Mouse (Mus musculus) myocyte (in vitro differentiated cells): ENCODE measurements around the gene Serpina3m. TPM values are rescaled to one million over a fixed set of nuclear protein-coding genes. Genes with fewer than 3 reads are reported as not detected.
"Not testable (repeated sequence)": the region's sequence is repeated elsewhere in the genome, so short reads cannot be mapped to it uniquely, and the experiment has no call there.

Experiments
- H3K27me3 ChIP-seq: one replicate; pipeline ENCODE4 v1.6.1; 2011; ENCODE audit not compliant: control insufficient read depth, insufficient read depth, insufficient read length
- H3K36me3 ChIP-seq: one replicate; pipeline ENCODE4 v1.6.1; 2011; ENCODE audit not compliant: control insufficient read depth, insufficient read depth
- H3K4me2 ChIP-seq: one replicate; pipeline ENCODE4 v1.6.1; 2011; ENCODE audit warnings: low read depth, control low read depth
- H3K4me3 ChIP-seq: one replicate; pipeline ENCODE4 v1.5.1; 2011; ENCODE audit warnings: mild to moderate bottlenecking, control low read depth, moderate library complexity
- H3K79me2 ChIP-seq: one replicate; pipeline ENCODE4 v1.6.1; 2011; ENCODE audit not compliant: control insufficient read depth, insufficient read depth
- H3ac ChIP-seq: one replicate; pipeline ENCODE4 v1.6.1; 2011; ENCODE audit not compliant: control insufficient read depth, insufficient read length
- CEBPB ChIP-seq: IDR thresholded peaks from 2 replicates; pipeline ENCODE4 v1.6.1; 2011; ENCODE audit warnings: mild to moderate bottlenecking, moderate library complexity; ENCODE audit not compliant: poor library complexity, insufficient read depth, severe bottlenecking
- E2F4 ChIP-seq: IDR thresholded peaks from one replicate; pipeline ENCODE4 v1.6.1; 2011; ENCODE audit warnings: mild to moderate bottlenecking, control low read depth, moderate library complexity; ENCODE audit not compliant: insufficient read depth
- MAX ChIP-seq: IDR thresholded peaks from one replicate; pipeline ENCODE4 v1.6.1; 2011; ENCODE audit warnings: low read depth, mild to moderate bottlenecking, control low read depth
- MYOD1 ChIP-seq, 3 experiments: IDR thresholded peaks; one replicate each; pipeline ENCODE4 v1.6.1; 2011; ENCODE audit warnings: control low read depth in 2 of 3, low read depth in 2 of 3, mild to moderate bottlenecking in 2 of 3, moderate library complexity in 1 of 3; ENCODE audit not compliant: insufficient read length in 2 of 3, control insufficient read depth in 1 of 3
- MYOG ChIP-seq, 3 experiments: IDR thresholded peaks; one replicate each; pipeline ENCODE4 v1.6.1; 2011; ENCODE audit warnings: control low read depth in 2 of 3, low read depth in 2 of 3, mild to moderate bottlenecking in 2 of 3; ENCODE audit not compliant: insufficient read length in 2 of 3, control insufficient read depth in 1 of 3, insufficient read depth in 1 of 3
- POLR2A ChIP-seq: IDR thresholded peaks from one replicate; pipeline ENCODE4 v1.6.1; 2011; ENCODE audit warnings: low read depth, mild to moderate bottlenecking, control low read depth, moderate library complexity; ENCODE audit not compliant: insufficient read length
- POLR2AphosphoS2 ChIP-seq: IDR thresholded peaks from one replicate; pipeline ENCODE4 v1.6.1; 2011; ENCODE audit warnings: low read depth, control low read depth; ENCODE audit not compliant: insufficient read length
- REST ChIP-seq: IDR thresholded peaks from one replicate; pipeline ENCODE4 v1.6.1; 2011; ENCODE audit warnings: mild to moderate bottlenecking, control low read depth, moderate library complexity; ENCODE audit not compliant: insufficient read depth, insufficient read length
- SRF ChIP-seq: IDR thresholded peaks from one replicate; pipeline ENCODE4 v1.6.1; 2011; ENCODE audit warnings: low read depth; ENCODE audit not compliant: control insufficient read depth, insufficient read length
- TCF12 ChIP-seq: IDR thresholded peaks from one replicate; pipeline ENCODE4 v1.6.1; 2011; ENCODE audit warnings: mild to moderate bottlenecking, control low read depth; ENCODE audit not compliant: poor library complexity, insufficient read depth, severe bottlenecking
- TCF3 ChIP-seq: IDR thresholded peaks from one replicate; pipeline ENCODE4 v1.6.1; 2011; ENCODE audit warnings: low read depth, control low read depth; ENCODE audit not compliant: insufficient read length
- USF1 ChIP-seq: IDR thresholded peaks from one replicate; pipeline ENCODE4 v1.6.1; 2011; ENCODE audit warnings: low read depth, mild to moderate bottlenecking, control low read depth, moderate library complexity
- polyA plus RNA-seq: library from polyadenylated mRNA; unstranded; fragments of >200 nt; fragmentation: generic; extraction: Trizol; gene quantifications from one replicate; pipeline ENCODE4 v1.2.1, GENCODE M21; 2012; ENCODE audit warnings: missing spikeins

Gene Serpina3m
- polyA plus RNA-seq, 1 experiment, result not detected

- H3K27me3 ChIP-seq, result no peaks in the 10 kb centered on the region
- H3K4me2 ChIP-seq, result no peak overlapping the region
- H3K4me3 ChIP-seq, result no peak overlapping the region
- no peak overlapping the region for H3ac ChIP-seq
- no peaks in the 10 kb centered on the region for H3K36me3 ChIP-seq
- TF ChIP-seq REST, result no peak
- no peak for TF ChIP-seq MYOG (IDR thresholded peaks at IDR 0.05; ENCODE audit: control insufficient read depth in 1 of 3, insufficient read depth in 1 of 3, insufficient read length in 2 of 3, low read depth in 2 of 3)
- TF ChIP-seq USF1, result no peak
- no peak for TF ChIP-seq CEBPB
- no peak for TF ChIP-seq TCF12
- no peak for TF ChIP-seq MYOD1 (IDR thresholded peaks at IDR 0.05; ENCODE audit: control insufficient read depth in 1 of 3, insufficient read length in 2 of 3, low read depth in 2 of 3)
- no peak for TF ChIP-seq SRF
- TF ChIP-seq POLR2A, result no peak
- TF ChIP-seq POLR2AphosphoS2, result no peak
- TF ChIP-seq MAX, result no peak
- TF ChIP-seq TCF3, result no peak
- no peak for TF ChIP-seq E2F4
- H3K79me2 ChIP-seq, result no peaks in the 10 kb centered on the region
Measured at GRCm38 (mm10) chr12:104322454-104322853, 15.8 kb upstream of the Serpina3m start.

GRCm38 (mm10) chr12:104331701-104332100, 6.6 kb upstream of the Serpina3m start:
- no peaks in the 10 kb centered on the region for H3K27me3 ChIP-seq
- TF ChIP-seq USF1, result no peak
- no peak for TF ChIP-seq MYOD1 (IDR thresholded peaks at IDR 0.05; ENCODE audit: control insufficient read depth in 1 of 3, insufficient read length in 2 of 3, low read depth in 2 of 3)
- no peak for TF ChIP-seq MAX
- TF ChIP-seq POLR2AphosphoS2, result no peak
- no peak for TF ChIP-seq SRF
- TF ChIP-seq POLR2A, result no peak
- no peak for TF ChIP-seq E2F4
- TF ChIP-seq TCF12, result no peak
- TF ChIP-seq CEBPB, result no peak
- TF ChIP-seq MYOG (IDR thresholded peaks at IDR 0.05; ENCODE audit: control insufficient read depth in 1 of 3, insufficient read depth in 1 of 3, insufficient read length in 2 of 3, low read depth in 2 of 3), result no peak
- no peak for TF ChIP-seq TCF3
- TF ChIP-seq REST, result no peak
- no peak overlapping the region for H3K4me3 ChIP-seq
- H3ac ChIP-seq, result no peak overlapping the region
- no peaks in the 10 kb centered on the region for H3K36me3 ChIP-seq
- no peak overlapping the region for H3K4me2 ChIP-seq
- no peaks in the 10 kb centered on the region for H3K79me2 ChIP-seq

GRCm38 (mm10) chr12:104336873-104337272, 1.4 kb upstream of the Serpina3m start:
- H3ac ChIP-seq, H3K79me2 ChIP-seq, H3K4me2 ChIP-seq, H3K4me3 ChIP-seq, H3K36me3 ChIP-seq, H3K27me3 ChIP-seq: not testable (repeated sequence)

- Histone ChIP-seq H3K36me3 (no peaks in the 10 kb centered on the region), H3K79me2 (no peaks in the 10 kb centered on the region), H3K27me3 (no peaks in the 10 kb centered on the region), H3K4me3 (no peak overlapping the region), H3ac (no peak overlapping the region), H3K4me2 (no peak overlapping the region)
- TF ChIP-seq CEBPB, result no peak
- no peak for TF ChIP-seq SRF
- no peak for TF ChIP-seq MYOG (IDR thresholded peaks at IDR 0.05; ENCODE audit: control insufficient read depth in 1 of 3, insufficient read depth in 1 of 3, insufficient read length in 2 of 3, low read depth in 2 of 3)
- TF ChIP-seq MAX, result no peak
- TF ChIP-seq POLR2A, result no peak
- no peak for TF ChIP-seq TCF12
- TF ChIP-seq USF1, result no peak
- no peak for TF ChIP-seq TCF3
- no peak for TF ChIP-seq REST
- TF ChIP-seq E2F4, result no peak
- TF ChIP-seq POLR2AphosphoS2, result no peak
- TF ChIP-seq MYOD1 (IDR thresholded peaks at IDR 0.05; ENCODE audit: control insufficient read depth in 1 of 3, insufficient read length in 2 of 3, low read depth in 2 of 3), result no peak
Measured at GRCm38 (mm10) chr12:104338705-104339104, 419 bp downstream of the Serpina3m start.

- H3ac ChIP-seq, H3K27me3 ChIP-seq, H3K36me3 ChIP-seq, H3K4me2 ChIP-seq, H3K4me3 ChIP-seq, H3K79me2 ChIP-seq: not testable (repeated sequence)
Measured at GRCm38 (mm10) chr12:104342489-104342888, 4.2 kb downstream of the Serpina3m start.

- Histone ChIP-seq H3K79me2 (no peaks in the 10 kb centered on the region), H3K36me3 (no peaks in the 10 kb centered on the region), H3ac (no peak overlapping the region), H3K4me2 (no peak overlapping the region), H3K27me3 (no peaks in the 10 kb centered on the region), H3K4me3 (no peak overlapping the region)
- no peak for TF ChIP-seq TCF12
- TF ChIP-seq REST, result no peak
- no peak for TF ChIP-seq TCF3
- no peak for TF ChIP-seq POLR2AphosphoS2
- no peak for TF ChIP-seq MAX
- no peak for TF ChIP-seq CEBPB
- no peak for TF ChIP-seq SRF
- no peak for TF ChIP-seq MYOD1 (IDR thresholded peaks at IDR 0.05; ENCODE audit: control insufficient read depth in 1 of 3, insufficient read length in 2 of 3, low read depth in 2 of 3)
- no peak for TF ChIP-seq E2F4
- TF ChIP-seq MYOG (IDR thresholded peaks at IDR 0.05; ENCODE audit: control insufficient read depth in 1 of 3, insufficient read depth in 1 of 3, insufficient read length in 2 of 3, low read depth in 2 of 3), result no peak
- no peak for TF ChIP-seq USF1
- no peak for TF ChIP-seq POLR2A
Measured at GRCm38 (mm10) chr12:104345181-104345580, 6.9 kb downstream of the Serpina3m start.
